9 mouse cellular contexts compared by ENCODE assay signal in the genomic region with DNA sequence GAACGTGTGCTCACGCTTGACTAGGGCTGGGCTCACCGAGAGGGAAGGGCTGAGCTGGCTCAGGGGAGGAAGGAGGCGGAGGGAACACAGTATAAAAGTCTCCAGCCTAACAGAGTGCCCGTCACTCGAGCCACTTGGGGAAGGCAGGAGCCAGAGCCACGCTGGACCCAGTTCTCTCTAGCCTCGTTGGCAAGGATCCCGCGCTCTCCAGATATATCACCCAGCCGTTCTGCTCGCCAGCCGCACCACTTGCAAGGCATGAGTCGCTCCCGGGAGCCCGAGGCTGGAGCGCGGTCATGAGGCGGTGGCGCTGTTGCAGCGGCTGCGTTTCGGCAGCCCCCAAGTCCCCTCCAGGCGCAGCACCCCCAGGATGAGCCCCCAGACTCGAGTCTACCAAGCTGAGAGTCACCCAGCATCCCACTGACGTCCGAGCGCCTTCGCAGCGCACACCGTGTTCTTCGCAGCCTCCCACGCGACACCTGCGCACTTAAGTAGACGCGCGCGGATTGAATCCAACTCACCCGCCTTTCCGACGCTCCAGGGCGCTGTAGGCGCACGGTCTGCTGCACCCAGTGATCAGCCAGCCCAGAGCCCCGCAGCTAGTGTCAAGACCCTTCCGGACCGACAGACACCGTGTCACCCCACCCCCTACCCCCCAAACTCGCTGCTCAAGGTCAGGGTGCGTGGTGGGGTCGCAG. TPM values are rescaled to one million over a fixed set of nuclear protein-coding genes. Genes with fewer than 3 reads are reported as not detected.
A peak's percentile ranks its signal among the peaks of the same experiment; 100 is the strongest.
DNase-seq lines count a peak whose midpoint lies in the region; ATAC-seq and TF ChIP-seq lines count a peak whose summit lies in the region.
"Had no signal": no experiment of that assay in that cellular context is flagged by ENCODE, and none has a peak within 500 bp of the region (broad histone marks: within the 10 kb centered on the region; RNA-seq: fewer than 3 reads in every experiment).

No protein-coding gene starts in this region.

- TF ChIP-seq EP300 in heart, adult 2 months (IDR thresholded peaks at IDR 0.05; ENCODE audit: insufficient read depth, low read depth, low read length) = no peak

- peaks cover 6% of the 10 kb centered on the region; the same call in 1 of the 2 replicates for H3K4me1 ChIP-seq in embryonic facial prominence, embryonic 14.5 days (ENCODE audit: control insufficient read depth, insufficient read depth, low read length)
- no peaks in the 10 kb centered on the region for H3K4me1 ChIP-seq in heart, adult 2 months (ENCODE audit: control insufficient read depth, insufficient read depth, low read length)
- peaks cover 27% of the 10 kb centered on the region for H3K4me1 ChIP-seq in midbrain, embryonic 10.5 days
- H3K4me1 ChIP-seq in small intestine, adult 2 months (ENCODE audit: control insufficient read depth, insufficient read depth, insufficient read length, low read length) = peaks cover 2% of the 10 kb centered on the region; the same call in 1 of the 2 replicates

- intact Hi-C loops in heart, adult 2 months (cut with DNase I) = loop anchor here (5.0 kb wide), 1 partner anchor 85 kb away; no protein-coding TSS in a partner anchor
- intact Hi-C loops in left cerebral cortex, postnatal 36 days (cut with DNase I) = loop anchor here (5.0 kb wide), 1 partner anchor 40 kb away; no protein-coding TSS in a partner anchor

- DNase-seq in brain, adult 2 months (ENCODE audit: low read depth, low spot score) = peak; percentile 91
- peak; percentile 65 for DNase-seq in embryonic facial prominence, embryonic 14.5 days (ENCODE audit: low spot score)
- peak; percentile 70 to 81 for DNase-seq in heart, adult 2 months
- peak; percentile 67 for DNase-seq in kidney, adult 18-20 months
- DNase-seq in left cerebral cortex, postnatal 36 days (ENCODE audit: low spot score in 2 of 2) = peak; percentile 83 to 89
- DNase-seq in midbrain, embryonic 10.5 days (ENCODE audit: low spot score) = peak; percentile 76
- DNase-seq in B cell, adult 2 months = no peak

- H3K9ac ChIP-seq in embryonic facial prominence, embryonic 14.5 days (ENCODE audit: low read depth, low read length) = peak overlapping the region; percentile 87
- peak overlapping the region; percentile 44 for H3K9ac ChIP-seq in heart, adult 2 months (ENCODE audit: low read depth, low read length)

- H3K79me2 ChIP-seq in heart, adult 2 months (replicated peaks; ENCODE audit: control insufficient read depth, insufficient read depth, low read length) = no peaks in the 10 kb centered on the region

- peak; percentile 18; the same call in 1 of the 2 replicates for TF ChIP-seq CTCF in heart, adult 2 months (IDR thresholded peaks at IDR 0.05)
- TF ChIP-seq CTCF in small intestine, adult 2 months (IDR thresholded peaks at IDR 0.05; ENCODE audit: extremely low read depth, insufficient read length, insufficient replicate concordance, low read depth, low read length) = no peak

- H3K9me3 ChIP-seq in embryonic facial prominence, embryonic 14.5 days (ENCODE audit: control insufficient read depth, low read length) = no peaks in the 10 kb centered on the region
- no peaks in the 10 kb centered on the region for H3K9me3 ChIP-seq in midbrain, embryonic 10.5 days (replicated peaks)

- H3K27ac ChIP-seq in embryonic facial prominence, embryonic 14.5 days (replicated peaks; ENCODE audit: low read depth, low read length) = peak overlapping the region; percentile 77; the same call in 1 of the 2 replicates
- H3K27ac ChIP-seq in heart, adult 2 months = no peak overlapping the region; the same call in 1 of the 2 replicates
- H3K27ac ChIP-seq in midbrain, embryonic 10.5 days (replicated peaks) = peak overlapping the region; percentile 93
- no peak overlapping the region for H3K27ac ChIP-seq in small intestine, adult 2 months (ENCODE audit: insufficient read depth, low read depth, low read length)

- no peaks in the 10 kb centered on the region; the same call in 1 of the 2 replicates for H3K27me3 ChIP-seq in embryonic facial prominence, embryonic 14.5 days (replicated peaks; ENCODE audit: control insufficient read depth, insufficient read depth, low read length)
- H3K27me3 ChIP-seq in heart, adult 2 months (ENCODE audit: control insufficient read depth, insufficient read depth, low read length) = no peaks in the 10 kb centered on the region
- H3K27me3 ChIP-seq in midbrain, embryonic 10.5 days (ENCODE audit: low read depth, poor library complexity, severe bottlenecking) = peaks cover 50% of the 10 kb centered on the region
- H3K27me3 ChIP-seq in small intestine, adult 2 months (ENCODE audit: control insufficient read depth, insufficient read depth, low read length) = peaks cover 23% of the 10 kb centered on the region

- ATAC-seq in embryonic facial prominence, embryonic 14.5 days (ENCODE audit: low read depth) = peak; percentile 61

- TF ChIP-seq POLR2A in heart, adult 2 months (IDR thresholded peaks at IDR 0.05; ENCODE audit: insufficient read depth, low read depth, low read length) = peak; percentile 73
- no peak for TF ChIP-seq POLR2A in small intestine, adult 2 months (IDR thresholded peaks at IDR 0.05; ENCODE audit: low read depth, low read length)

- peak overlapping the region; percentile 99 for H3K4me2 ChIP-seq in embryonic facial prominence, embryonic 14.5 days (ENCODE audit: low read depth, low read length)

- no peaks in the 10 kb centered on the region for H3K36me3 ChIP-seq in embryonic facial prominence, embryonic 14.5 days (ENCODE audit: control insufficient read depth, insufficient read depth, low read length)
- H3K36me3 ChIP-seq in heart, adult 2 months (ENCODE audit: control insufficient read depth, insufficient read depth, low read length) = no peaks in the 10 kb centered on the region
- H3K36me3 ChIP-seq in midbrain, embryonic 10.5 days = no peaks in the 10 kb centered on the region
- H3K36me3 ChIP-seq in small intestine, adult 2 months (ENCODE audit: control insufficient read depth, insufficient read depth, low read length) = no peaks in the 10 kb centered on the region

- H3K4me3 ChIP-seq in embryonic facial prominence, embryonic 14.5 days (ENCODE audit: low read depth, low read length) = peak overlapping the region; percentile 90
- H3K4me3 ChIP-seq in heart, adult 2 months = peak overlapping the region; percentile 59
- H3K4me3 ChIP-seq in midbrain, embryonic 10.5 days = peak overlapping the region; percentile 95
- peak overlapping the region; percentile 66 for H3K4me3 ChIP-seq in small intestine, adult 2 months (ENCODE audit: low read depth, low read length)

- 0% methylated on average over 43 of the region's 52 CpGs for WGBS in embryonic facial prominence, embryonic 14.5 days
- under 1% methylated on average over 52 of the region's 52 CpGs for WGBS in heart, adult 2 months
- WGBS in midbrain, embryonic 10.5 days = under 1% methylated on average over 52 of the region's 52 CpGs
- 2% methylated on average over 52 of the region's 52 CpGs for WGBS in small intestine, adult 2 months

RNA-seq across cellular contexts. Expression of gene Ism1, which starts 0.8 kb away (rescaled TPM):
- polyA plus RNA-seq in embryonic facial prominence, embryonic 14.5 days (2014; fragmentation: Nextera tagmentation; extraction: Ambion mirVana) = 4.5 and 4.8 TPM in 2 replicates
- total RNA-seq in heart, adult 2 months (2021) = 1 to 10 TPM in 1 of 2 experiments, under 1 TPM in 1; 0.91 to 1.0 TPM
- polyA plus RNA-seq in heart, adult 2 months (2012; rRNA removed) = 1.1 and 1.5 TPM in 2 replicates
- 1 to 10 TPM; 6.9 to 8.4 TPM for total RNA-seq in left cerebral cortex, postnatal 36 days (2021)
- 0.85 and 0.87 TPM in 2 replicates for polyA plus RNA-seq in midbrain, embryonic 10.5 days (2016; fragmentation: Nextera tagmentation; extraction: Ambion mirVana)
- polyA plus RNA-seq in small intestine, adult 2 months (2012; rRNA removed) = 0.35 and 0.42 TPM in 2 replicates
- total RNA-seq: neutrophil, adult 5-6 weeks had no signal

Comparison
In these comparisons a context has a peak if more than half of its experiments do, and no peak if none do; other contexts are left out.
1. DNase-seq: peak in brain, adult 2 months (single experiment), embryonic facial prominence, embryonic 14.5 days (single experiment), heart, adult 2 months (2 of 2), kidney, adult 18-20 months (single experiment), left cerebral cortex, postnatal 36 days (2 of 2) and midbrain, embryonic 10.5 days (single experiment); none in B cell, adult 2 months (0 of 2).
2. H3K27ac ChIP-seq: peak in embryonic facial prominence, embryonic 14.5 days (single experiment) and midbrain, embryonic 10.5 days (single experiment); none in heart, adult 2 months (single experiment) and small intestine, adult 2 months (single experiment).
3. Peak in every context shown above with its lines, with median percentiles within 50 percentile points of each other: H3K4me3 ChIP-seq.